Mouse (Mus musculus) liver, adult 2 months (tissue): ENCODE results near the gene Phex. TPM values are rescaled to one million over a fixed set of nuclear protein-coding genes. Genes with fewer than 3 reads are reported as not detected.

Experiments used
- DNase-seq: peaks from one replicate; pipeline ENCODE4 v3.0.0-alpha.2; 2011; ENCODE audit warnings: low read depth, low spot score; ENCODE audit errors: extremely low read depth
- H3K27ac ChIP-seq: fragments of 200-500 bp; replicated peaks from 2 replicates; pipeline ENCODE4 v1.5.1; 2012; ENCODE audit warnings: low read depth, mild to moderate bottlenecking, control low read depth, inconsistent platforms, low read length; ENCODE audit not compliant: insufficient read depth
- H3K27me3 ChIP-seq: fragments of 200-500 bp; 2 replicates; pipeline ENCODE4 v1.6.1; 2012; ENCODE audit warnings: mild to moderate bottlenecking, moderate library complexity, low read length, inconsistent platforms; ENCODE audit not compliant: control insufficient read depth, insufficient read depth
- H3K36me3 ChIP-seq: fragments of 200-500 bp; 2 replicates; pipeline ENCODE4 v1.6.1; 2012; ENCODE audit warnings: low read length, inconsistent platforms; ENCODE audit not compliant: control insufficient read depth, insufficient read depth
- H3K4me1 ChIP-seq: fragments of 200-500 bp; 2 replicates; pipeline ENCODE4 v1.6.1; 2011; ENCODE audit warnings: low read length; ENCODE audit not compliant: control insufficient read depth, insufficient read depth
- H3K4me3 ChIP-seq: fragments of 200-500 bp; 2 replicates; pipeline ENCODE4 v1.5.1; 2011; ENCODE audit warnings: low read depth, mild to moderate bottlenecking, control low read depth, low read length, moderate library complexity; ENCODE audit not compliant: insufficient read depth
- H3K79me2 ChIP-seq: fragments of 200-500 bp; 2 replicates; pipeline ENCODE4 v1.6.1; 2012; ENCODE audit warnings: inconsistent platforms, mild to moderate bottlenecking, low read length, moderate library complexity; ENCODE audit not compliant: control insufficient read depth, insufficient read depth
- H3K9ac ChIP-seq: fragments of 200-500 bp; 2 replicates; pipeline ENCODE4 v1.6.1; 2012; ENCODE audit warnings: low read depth, mild to moderate bottlenecking, control low read depth, inconsistent platforms, low read length
- CTCF ChIP-seq: fragments of 200-500 bp; IDR thresholded peaks from 2 replicates; pipeline ENCODE4 v1.5.1; 2011; ENCODE audit warnings: low read depth, low read length, control low read depth
- POLR2A ChIP-seq: fragments of 200-500 bp; IDR thresholded peaks from 2 replicates; pipeline ENCODE4 v1.6.1; 2011; ENCODE audit warnings: low read length, control low read depth; ENCODE audit not compliant: insufficient read depth; ENCODE audit errors: extremely low read depth
- WGBS: fragments of 180-500 bp; shearing (Covaris S2); methylation state at CpG from one replicate; pipeline ENCODE4 v1.1.7; 2018; 5-methylcytosine and 5-hydroxymethylcytosine counted together
- polyA plus RNA-seq: library from polyadenylated mRNA; depleted of rRNA; stranded (reverse); fragments of >200 nt; gene quantifications from 2 replicates; pipeline ENCODE4 v1.2.3, GENCODE M21; 2012
- total RNA-seq: library from RNA; depleted of rRNA; stranded (reverse); fragments of >200 nt; gene quantifications from 2 replicates; pipeline ENCODE4 v1.2.3, GENCODE M21; 2014

Phex gene
- total and polyA plus RNA-seq, 2 experiments, result not detected

GRCm38 (mm10) chrX:157306796-157307405, 108.2 kb downstream of the Phex start:
- no peaks in the 10 kb centered on the region for H3K27me3 ChIP-seq
- no peak for TF ChIP-seq POLR2A
- no peak for TF ChIP-seq CTCF
- WGBS, result 42% methylated on average over 4 of the region's 4 CpGs
- H3K36me3 ChIP-seq, result no peaks in the 10 kb centered on the region
- no peak for DNase-seq
- H3K9ac ChIP-seq, result no peak overlapping the region
- H3K4me1 ChIP-seq, result no peaks in the 10 kb centered on the region
- H3K4me3 ChIP-seq, result no peak overlapping the region
- H3K79me2 ChIP-seq, result no peaks in the 10 kb centered on the region
- H3K27ac ChIP-seq, result no peak overlapping the region

DNA sequence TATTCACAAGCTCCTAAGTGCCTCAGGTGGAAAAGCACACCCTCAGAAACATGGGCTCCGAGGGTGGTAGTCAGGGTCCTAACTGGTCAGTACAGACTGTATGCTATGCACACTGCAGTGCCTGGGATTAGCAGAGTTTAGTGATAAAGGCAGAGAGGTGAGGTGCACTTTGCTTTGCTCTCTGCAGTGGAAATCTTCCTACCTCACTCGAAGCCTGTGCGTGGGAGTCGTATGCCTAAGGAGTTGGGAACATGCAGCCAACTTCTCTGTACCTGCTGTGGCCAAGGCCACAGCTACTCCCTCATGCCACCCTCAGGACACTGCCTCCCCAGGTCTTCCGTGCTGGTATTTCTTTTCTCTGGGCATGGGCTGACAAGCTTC, 109.3 kb downstream of the Phex start:
- Histone ChIP-seq H3K4me1 (no peaks in the 10 kb centered on the region), H3K9ac (no peak overlapping the region), H3K27ac (no peak overlapping the region), H3K79me2 (no peaks in the 10 kb centered on the region), H3K27me3 (no peaks in the 10 kb centered on the region), H3K36me3 (no peaks in the 10 kb centered on the region), H3K4me3 (no peak overlapping the region)
- TF ChIP-seq POLR2A (no peak), CTCF (no peak)
- 60% methylated on average over 5 of the region's 5 CpGs for WGBS
- DNase-seq, result no peak

- Histone ChIP-seq H3K27ac (no peak overlapping the region), H3K79me2 (no peaks in the 10 kb centered on the region), H3K9ac (no peak overlapping the region), H3K4me3 (no peak overlapping the region), H3K27me3 (no peaks in the 10 kb centered on the region), H3K4me1 (no peaks in the 10 kb centered on the region), H3K36me3 (no peaks in the 10 kb centered on the region)
- DNase-seq, result no peak
- 37% methylated on average over 6 of the region's 6 CpGs for WGBS
- no peak for TF ChIP-seq CTCF
Observed at GRCm38 (mm10) chrX:157305193-157305851, 109.8 kb downstream of the Phex start.

DNA sequence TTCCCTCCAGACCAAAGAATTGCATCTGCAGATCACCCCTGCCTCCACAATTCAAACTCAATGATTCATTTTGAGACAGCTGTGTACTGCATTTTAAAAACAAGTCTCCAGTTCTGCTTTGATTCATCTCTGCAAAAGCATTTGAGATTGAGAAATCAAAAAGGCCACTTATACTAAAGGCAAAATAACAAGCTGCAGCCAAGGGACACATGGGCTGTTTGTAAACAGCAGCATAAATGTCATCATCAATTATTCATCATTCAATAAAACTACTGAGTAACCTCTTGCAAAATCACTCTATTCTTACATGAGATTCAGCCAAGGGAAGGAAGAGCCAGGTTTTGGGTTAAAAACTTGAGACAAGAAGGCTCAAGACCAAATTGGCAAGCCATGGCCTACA, 122.7 kb downstream of the Phex start:
- Histone ChIP-seq H3K9ac (no peak overlapping the region), H3K27me3 (no peaks in the 10 kb centered on the region)
- no peak for DNase-seq

GRCm38 (mm10) chrX:157276581-157276980, 138.5 kb downstream of the Phex start:
- H3K27me3 ChIP-seq, result no peaks in the 10 kb centered on the region
- H3K9ac ChIP-seq, result no peak overlapping the region
- no peaks in the 10 kb centered on the region for H3K79me2 ChIP-seq
- no peaks in the 10 kb centered on the region for H3K4me1 ChIP-seq
- WGBS, result 57% methylated on average over 1 of the region's 1 CpGs
- DNase-seq, result no peak
- no peak for TF ChIP-seq CTCF
- H3K36me3 ChIP-seq, result no peaks in the 10 kb centered on the region
- H3K4me3 ChIP-seq, result no peak overlapping the region
- no peak overlapping the region for H3K27ac ChIP-seq

More for the DNA sequence above, 122.7 kb downstream of the Phex start:
- no peaks in the 10 kb centered on the region for H3K79me2 ChIP-seq
- H3K27ac ChIP-seq, result no peak overlapping the region
- TF ChIP-seq POLR2A (no peak), CTCF (no peak)
- no peaks in the 10 kb centered on the region for H3K36me3 ChIP-seq
- H3K4me3 ChIP-seq, result no peak overlapping the region
- H3K4me1 ChIP-seq, result no peaks in the 10 kb centered on the region

DNA sequence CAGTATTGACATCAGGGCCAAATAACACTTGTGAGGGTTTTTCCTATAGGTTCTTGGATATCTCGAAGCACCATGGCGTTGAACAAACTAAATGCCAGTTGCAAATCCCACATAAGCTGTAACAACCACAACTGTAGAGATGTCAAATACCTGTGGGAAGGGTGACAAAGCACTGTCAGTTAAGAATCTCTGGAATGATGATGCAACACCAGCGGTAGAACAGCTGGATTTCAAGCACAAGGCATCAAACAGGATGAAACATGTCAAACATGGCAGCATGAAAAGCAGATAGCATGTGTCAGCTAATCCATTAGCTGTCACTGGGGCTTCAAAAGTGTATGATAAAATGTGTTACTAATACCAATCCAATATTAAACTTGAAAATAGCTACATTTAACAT, 141.8 kb downstream of the Phex start:
- Histone ChIP-seq H3K27ac (no peak overlapping the region), H3K4me1 (no peaks in the 10 kb centered on the region), H3K9ac (no peak overlapping the region), H3K4me3 (no peak overlapping the region), H3K27me3 (no peaks in the 10 kb centered on the region), H3K36me3 (no peaks in the 10 kb centered on the region), H3K79me2 (no peaks in the 10 kb centered on the region)
- WGBS, result 71% methylated on average over 3 of the region's 3 CpGs
- DNase-seq, result no peak
- no peak for TF ChIP-seq CTCF
- no peak for TF ChIP-seq POLR2A
